Mouse (Mus musculus) olfactory bulb, adult 2 months (tissue): ENCODE data around the gene Gm8011. TPM values are rescaled to one million over a fixed set of nuclear protein-coding genes. Genes with fewer than 3 reads are reported as not detected.
"Not testable (repeated sequence)": the region's sequence is repeated elsewhere in the genome, so short reads cannot be mapped to it uniquely, and the experiment has no call there.

Source experiments
- H3K27ac ChIP-seq: fragments of 200-500 bp; 2 replicates; pipeline ENCODE4 v1.5.1; 2012; ENCODE audit warnings: low read depth, low read length; ENCODE audit not compliant: insufficient read depth
- H3K4me1 ChIP-seq: fragments of 200-500 bp; 2 replicates; pipeline ENCODE4 v1.6.1; 2012; ENCODE audit warnings: low read length; ENCODE audit not compliant: control insufficient read depth, insufficient read depth
- H3K4me3 ChIP-seq: fragments of 200-500 bp; 2 replicates; pipeline ENCODE4 v1.5.1; 2012; ENCODE audit warnings: mild to moderate bottlenecking, low read depth, low read length, moderate library complexity; ENCODE audit not compliant: insufficient read depth
- WGBS: fragments of 180-500 bp; shearing (Covaris S2); methylation state at CpG from one replicate; pipeline ENCODE4 v1.1.7; 2018; 5-methylcytosine and 5-hydroxymethylcytosine counted together
- polyA plus RNA-seq: library from polyadenylated mRNA; stranded (reverse); fragments of >200 nt; gene quantifications from 2 replicates; pipeline ENCODE4 v1.2.4, GENCODE M21; 2012; ENCODE audit warnings: low replicate concordance; ENCODE audit not compliant: missing spikeins, insufficient read depth, insufficient read length

Gene Gm8011
- not detected in 2 replicates for polyA plus RNA-seq

GRCm38 (mm10) chr14:42463581-42463980 lies at the start of gene Gm8011:
Gene Gm8011 (plus strand): TSS chr14:42463881.
- WGBS: 60% methylated on average over 2 of the region's 2 CpGs

GRCm38 (mm10) chr14:42439573-42439972 lies 24.1 kb upstream of the Gm8011 start, which contains the start of gene Gm8005:
Gene Gm8005 (minus strand): TSS chr14:42439673.
- 94% methylated on average over 2 of the region's 4 CpGs for WGBS
- H3K27ac ChIP-seq, H3K4me3 ChIP-seq, H3K4me1 ChIP-seq: not testable (repeated sequence)

More at GRCm38 (mm10) chr14:42463581-42463980, at the start of gene Gm8011:
- H3K4me1 ChIP-seq, H3K27ac ChIP-seq, H3K4me3 ChIP-seq: not testable (repeated sequence)

- H3K4me3 ChIP-seq, H3K4me1 ChIP-seq, H3K27ac ChIP-seq: not testable (repeated sequence)
- WGBS: 94% methylated on average over 2 of the region's 3 CpGs
Observed at GRCm38 (mm10) chr14:42502249-42502648, 38.6 kb downstream of the Gm8011 start, which contains the start of gene Gm8020. Gene Gm8020 (minus strand): TSS chr14:42502349.

Other genes with a start within 250 kb of the Gm8011 start
- gene Gm17026, start 203.8 kb upstream of the Gm8011 start, polyA plus RNA-seq: not detected in 2 replicates
- gene Gm9611, start 166.5 kb upstream of the Gm8011 start, polyA plus RNA-seq: not detected in 2 replicates
- gene Gm7995, start 153.7 kb upstream of the Gm8011 start, polyA plus RNA-seq: not detected in 2 replicates
- gene Gm8005, start 24.2 kb upstream of the Gm8011 start, polyA plus RNA-seq: not detected in 2 replicates
- gene Gm8020, start 38.5 kb downstream of the Gm8011 start, polyA plus RNA-seq: not detected in 2 replicates
- gene Gm8024, start 60.4 kb downstream of the Gm8011 start, polyA plus RNA-seq: not detected in 2 replicates
- gene Gm17124, start 136.0 kb downstream of the Gm8011 start, polyA plus RNA-seq: not detected in 2 replicates
- not detected in 2 replicates for gene Gm3633, start 178.0 kb downstream of the Gm8011 start, polyA plus RNA-seq
- not detected in 2 replicates for gene Gm10378, start 192.1 kb downstream of the Gm8011 start, polyA plus RNA-seq